Mouse (Mus musculus): Measurements from ENCODE around the gene Dkc1. TPM values are rescaled to one million over a fixed set of nuclear protein-coding genes. Genes with fewer than 3 reads are reported as not detected.

The Dkc1 gene
- 10 to 100 TPM in 1 of 2 experiments, 1 to 10 TPM in 1; 6.5 to 15.6 TPM for polyA plus RNA-seq (2012; fragmentation: generic; extraction: Trizol)

DNA sequence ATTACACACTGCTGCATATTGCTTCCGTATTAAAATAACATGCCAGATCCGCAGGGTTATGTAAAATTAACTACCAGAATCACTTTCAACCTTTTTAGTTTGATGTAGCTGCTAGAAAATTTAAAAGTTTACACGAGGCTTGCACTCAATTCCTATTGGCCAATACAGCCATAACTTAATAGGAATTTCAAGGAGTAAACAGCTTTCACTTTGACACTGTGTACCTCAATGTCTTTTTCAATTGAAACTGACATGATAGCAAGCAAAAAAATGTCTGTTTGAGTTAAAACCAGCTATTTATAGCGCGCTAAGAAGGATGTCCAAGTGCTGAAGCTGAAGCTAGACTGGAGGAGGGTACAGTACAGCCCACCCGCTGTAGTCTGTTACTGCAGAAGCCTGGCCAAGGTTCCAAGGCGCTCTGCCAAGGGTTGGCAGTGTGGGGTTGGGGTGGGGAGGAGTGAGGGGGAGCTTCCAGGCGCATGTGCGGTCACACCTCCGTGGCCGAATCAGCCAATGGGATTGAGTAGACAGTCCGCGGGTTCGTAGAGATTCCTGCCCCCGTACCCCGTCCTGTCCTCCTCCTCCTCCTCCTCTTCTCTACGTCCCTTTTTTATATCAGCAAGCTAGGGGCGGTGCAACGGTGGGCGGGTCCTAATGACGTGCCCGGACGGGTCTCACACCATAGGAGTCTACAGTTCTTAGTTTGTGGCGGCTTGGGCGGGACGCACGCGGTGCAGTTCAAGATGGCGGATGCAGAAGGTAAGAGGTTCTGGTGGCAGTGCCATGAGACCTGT lies at the start of gene Dkc1:
TSS of gene Dkc1 (plus strand) at position 486 of the 794 bp plus-strand sequence.

DNA sequence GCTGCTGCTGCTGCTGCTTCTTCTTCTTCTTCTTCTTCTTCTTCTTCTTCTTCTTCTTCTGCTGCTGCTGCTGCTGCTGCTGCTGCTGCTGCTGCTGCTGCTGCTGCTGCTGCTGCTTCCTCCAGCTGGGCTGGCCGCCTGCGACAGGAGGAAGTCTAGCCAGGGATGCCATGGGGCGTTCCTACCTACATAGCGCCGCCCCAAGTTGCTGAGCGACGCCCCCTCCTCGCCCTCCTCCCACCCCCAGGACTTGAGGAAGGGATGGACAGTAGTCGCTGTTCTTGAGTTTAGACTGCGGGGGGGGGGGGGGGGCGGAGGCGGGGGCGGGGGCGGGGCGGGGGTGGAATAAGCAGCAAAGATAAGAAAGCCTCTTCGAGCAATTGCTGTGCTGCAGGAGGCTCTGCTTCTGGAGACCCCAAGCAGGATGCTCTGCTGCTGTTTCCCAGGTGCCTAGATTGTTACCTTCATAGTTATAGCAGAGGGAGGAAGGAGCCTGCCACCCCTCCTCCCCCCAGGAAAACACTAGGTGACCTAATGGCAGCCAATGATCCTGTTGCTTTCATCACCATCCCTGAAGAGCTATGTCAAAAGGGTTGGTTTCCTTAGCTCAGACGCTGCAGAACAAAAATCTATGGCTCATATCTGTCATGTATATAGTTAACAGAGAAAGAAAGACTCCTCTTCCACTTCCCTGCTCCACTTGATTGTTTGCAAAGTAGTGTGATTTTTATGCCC lies 10.7 kb upstream of the Dkc1 start, which contains the start of gene Gab3:
TSS of gene Gab3 (minus strand) at position 685 of the 735 bp plus-strand sequence.

DNA sequence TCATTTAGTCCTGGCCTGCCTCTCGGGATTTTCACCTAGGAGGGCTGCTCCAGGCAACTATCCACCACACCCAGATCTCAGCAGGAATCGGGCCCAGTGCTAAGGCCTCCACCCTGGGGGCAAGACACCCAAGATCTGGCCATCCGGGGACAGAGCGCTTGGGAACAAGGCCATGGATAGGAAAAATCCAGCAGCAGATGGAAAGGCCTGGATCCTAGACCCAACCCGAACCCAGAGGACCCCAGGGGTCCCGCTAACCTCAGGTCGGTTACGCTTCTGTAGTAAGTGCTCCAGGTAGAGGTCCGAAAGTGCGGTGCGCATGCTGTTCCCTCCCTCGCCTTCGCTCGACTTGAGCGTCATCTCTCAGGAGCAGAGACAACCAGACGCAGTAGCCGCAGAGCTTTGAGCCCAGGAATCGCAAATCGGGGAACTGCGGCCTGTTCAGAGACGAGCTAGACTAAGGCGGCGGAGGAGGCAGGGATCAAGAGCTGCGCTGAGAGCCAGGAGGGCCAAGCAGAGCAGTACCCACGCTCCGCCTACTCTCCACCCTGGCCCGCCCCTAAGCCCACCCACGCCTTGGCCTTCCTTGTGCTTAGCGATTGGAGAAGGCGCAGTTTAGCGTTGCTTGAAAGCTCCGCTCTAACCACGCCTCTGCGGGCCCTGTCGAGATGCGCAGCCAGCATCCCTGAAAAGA lies 35.0 kb downstream of the Dkc1 start, which contains the start of gene Mpp1:
TSS of gene Mpp1 (minus strand) at position 550 of the 694 bp plus-strand sequence.

Other genes with a start within 250 kb of the Dkc1 start
- 1 to 10 TPM in 1 of 2 experiments, under 1 TPM in 1; 0.21 to 2.3 TPM for gene Gab3, start 10.4 kb upstream of the Dkc1 start, polyA plus RNA-seq (2012; fragmentation: generic; extraction: Trizol)
- 10 to 100 TPM; 27.4 to 85.6 TPM for gene Mpp1, start 35.2 kb downstream of the Dkc1 start, polyA plus RNA-seq (2012; fragmentation: generic; extraction: Trizol)
- gene Smim9, start 67.9 kb downstream of the Dkc1 start, polyA plus RNA-seq (2012; fragmentation: generic; extraction: Trizol): not detected

Measured in C3H10T1/2 (cell line).